Mouse (Mus musculus): ENCODE data around the gene Grk3.

DNA sequence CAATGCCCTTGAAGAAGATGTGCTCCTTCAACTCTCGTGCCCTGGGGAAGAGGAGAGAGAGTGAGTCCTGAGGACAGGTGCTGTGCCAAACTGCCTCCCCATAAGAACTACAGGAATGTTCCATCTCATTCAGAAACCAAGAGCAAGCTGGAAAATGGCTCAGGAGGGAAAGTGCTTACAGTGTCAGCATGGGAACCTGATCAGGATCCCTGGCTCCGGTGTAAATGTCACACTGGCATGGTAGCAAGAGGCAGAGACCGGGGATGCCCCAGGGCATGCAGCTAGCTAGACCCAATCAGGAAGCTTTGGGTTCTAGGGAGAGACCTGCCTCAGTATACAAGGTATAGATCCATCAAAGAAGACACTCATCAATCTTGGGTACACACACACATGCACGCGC lies 90.2 kb downstream of the Grk3 start:
- TF ChIP-seq CTCF (IDR thresholded peaks at IDR 0.05; ENCODE audit: low read depth): no peak
- no peak for TF ChIP-seq EP300 (IDR thresholded peaks at IDR 0.05; ENCODE audit: low read depth)

Data from heart, postnatal 0 days (tissue).